Mouse (Mus musculus) neural tube, embryonic 14.5 days (tissue): ENCODE data around the gene Ets2. TPM values are rescaled to one million over a fixed set of nuclear protein-coding genes. Genes with fewer than 3 reads are reported as not detected.

ENCODE experiments used
- ATAC-seq: fragments of 200-750 bp; cut with Nextera tagmentation; 2 replicates; pipeline ENCODE4 v1.8.0; 2017; ENCODE audit warnings: low read depth, mild to moderate bottlenecking, moderate TSS enrichment, moderate library complexity
- H3K27ac ChIP-seq: fragments of 300-500 bp; sonication (generic); 2 replicates; pipeline ENCODE4 v1.5.1; 2014; ENCODE audit warnings: low read depth, mild to moderate bottlenecking, control low read depth, low read length, moderate library complexity, mixed read lengths
- H3K27me3 ChIP-seq: fragments of 300-500 bp; sonication (generic); 2 replicates; pipeline ENCODE4 v1.6.1; 2014; ENCODE audit warnings: low read length; ENCODE audit not compliant: control insufficient read depth, insufficient read depth
- H3K36me3 ChIP-seq: fragments of 300-500 bp; sonication (generic); 2 replicates; pipeline ENCODE4 v1.6.1; 2014; ENCODE audit warnings: low read length, mixed read lengths; ENCODE audit not compliant: control insufficient read depth, insufficient read depth
- H3K4me1 ChIP-seq: fragments of 300-500 bp; sonication (generic); 2 replicates; pipeline ENCODE4 v1.6.1; 2014; ENCODE audit warnings: low read length; ENCODE audit not compliant: control insufficient read depth, insufficient read depth
- H3K4me2 ChIP-seq: fragments of 300-500 bp; sonication (generic); 2 replicates; pipeline ENCODE4 v1.6.1; 2014; ENCODE audit warnings: mild to moderate bottlenecking, low read depth, low read length, control low read depth
- H3K4me3 ChIP-seq: fragments of 300-500 bp; sonication (generic); 2 replicates; pipeline ENCODE4 v1.5.1; 2014; ENCODE audit warnings: low read depth, low read length, control low read depth, mixed read lengths
- H3K9ac ChIP-seq: fragments of 300-500 bp; sonication (generic); replicated peaks from 2 replicates; pipeline ENCODE4 v1.6.1; 2014; ENCODE audit warnings: low read depth, mild to moderate bottlenecking, control low read depth, low read length, mixed read lengths
- H3K9me3 ChIP-seq: fragments of 300-500 bp; sonication (generic); 2 replicates; pipeline ENCODE4 v1.6.1; 2016; ENCODE audit warnings: low read length; ENCODE audit not compliant: control insufficient read depth
- WGBS: fragments of 180-500 bp; shearing (Covaris S2); extraction: QIAGEN DNeasy Blood & Tissue Kit; methylation state at CpG from one replicate; pipeline ENCODE4 v1.1.7; 2014; 5-methylcytosine and 5-hydroxymethylcytosine counted together
- polyA plus RNA-seq: library from polyadenylated mRNA; unstranded; fragments of >200 nt; fragmentation: Nextera tagmentation; extraction: Ambion mirVana; gene quantifications from 2 replicates; pipeline ENCODE4 v1.2.1, GENCODE M21; 2014

Gene Ets2
- polyA plus RNA-seq, 1 experiment from 2014 or later: 21.4 TPM

DNA sequence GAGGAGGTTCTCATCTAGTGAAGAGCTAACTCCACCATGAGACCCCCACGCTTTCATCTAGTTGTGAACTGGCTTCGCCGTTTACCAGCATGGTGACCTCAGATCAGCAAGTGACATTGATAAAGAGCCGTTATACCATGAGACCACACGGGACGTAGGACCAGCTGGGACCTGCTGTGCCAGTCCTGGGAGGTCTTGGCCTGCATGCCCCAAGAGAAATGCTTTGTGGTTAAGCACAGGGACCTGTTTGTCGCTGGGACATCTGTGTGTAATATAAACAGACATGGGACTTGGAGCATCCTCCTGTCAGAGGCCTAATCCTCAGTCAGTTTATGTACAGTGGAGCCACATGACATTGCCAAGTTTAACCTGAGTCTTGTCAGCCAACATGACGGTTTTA, 18.7 kb downstream of the Ets2 start:
- ATAC-seq: no peak
- Histone ChIP-seq H3K36me3 (peaks cover 44% of the 10 kb centered on the region), H3K9ac (no peak overlapping the region)

DNA sequence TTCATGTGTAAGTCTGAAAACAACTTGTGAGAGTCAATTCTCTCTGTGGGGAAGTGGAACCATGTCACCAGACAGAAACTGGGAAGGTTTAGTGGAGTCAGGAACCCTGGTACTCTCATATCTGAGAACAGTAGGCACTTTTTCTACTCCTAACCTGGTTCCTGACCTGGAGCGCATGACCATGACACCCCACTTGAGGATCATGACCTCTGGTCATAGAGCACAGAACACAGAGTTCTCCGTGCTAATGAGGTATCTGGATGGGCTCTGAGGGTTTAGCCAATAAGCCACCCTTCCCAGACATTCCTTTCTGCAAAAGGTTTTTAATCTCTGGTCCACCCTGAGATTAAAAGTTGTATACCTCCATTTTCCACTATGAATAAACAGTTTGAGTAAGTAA, 22.4 kb downstream of the Ets2 start:
- no peak overlapping the region for H3K4me2 ChIP-seq
- H3K27ac ChIP-seq: no peak overlapping the region
- ATAC-seq: no peak
- no peak overlapping the region for H3K9ac ChIP-seq
- H3K4me1 ChIP-seq: no peaks in the 10 kb centered on the region
- no peaks in the 10 kb centered on the region for H3K9me3 ChIP-seq
- H3K36me3 ChIP-seq: peaks cover 13% of the 10 kb centered on the region
- H3K4me3 ChIP-seq: no peak overlapping the region
- WGBS: 93% methylated on average over 2 of the region's 2 CpGs
- H3K27me3 ChIP-seq: no peaks in the 10 kb centered on the region

More for the DNA sequence above, 18.7 kb downstream of the Ets2 start:
- H3K27me3 ChIP-seq: no peaks in the 10 kb centered on the region
- no peak overlapping the region for H3K27ac ChIP-seq
- no peaks in the 10 kb centered on the region for H3K9me3 ChIP-seq
- no peaks in the 10 kb centered on the region for H3K4me1 ChIP-seq
- no peak overlapping the region for H3K4me2 ChIP-seq
- no peak overlapping the region for H3K4me3 ChIP-seq
- WGBS: 92% methylated on average over 8 of the region's 8 CpGs

DNA sequence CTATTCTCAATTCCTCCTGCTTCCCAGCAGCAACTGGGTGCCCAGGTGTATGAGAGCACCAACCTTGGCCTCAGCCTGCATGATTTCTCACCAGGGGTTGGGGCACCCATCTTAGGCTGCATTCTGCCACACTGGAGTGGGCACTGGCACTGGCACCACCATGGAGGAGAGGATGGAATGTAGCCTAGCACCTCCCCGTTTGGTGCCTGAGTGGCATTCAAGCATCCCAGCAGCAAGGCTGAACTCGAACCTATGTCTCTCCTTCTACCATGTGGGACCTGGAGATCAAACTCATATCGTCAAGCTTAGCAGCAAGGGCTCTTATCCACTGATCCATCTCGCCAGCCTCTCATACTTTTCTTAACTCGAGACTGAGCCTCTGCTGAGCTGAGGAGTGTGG, 22.9 kb downstream of the Ets2 start:
- 91% methylated on average over 5 of the region's 5 CpGs for WGBS

DNA sequence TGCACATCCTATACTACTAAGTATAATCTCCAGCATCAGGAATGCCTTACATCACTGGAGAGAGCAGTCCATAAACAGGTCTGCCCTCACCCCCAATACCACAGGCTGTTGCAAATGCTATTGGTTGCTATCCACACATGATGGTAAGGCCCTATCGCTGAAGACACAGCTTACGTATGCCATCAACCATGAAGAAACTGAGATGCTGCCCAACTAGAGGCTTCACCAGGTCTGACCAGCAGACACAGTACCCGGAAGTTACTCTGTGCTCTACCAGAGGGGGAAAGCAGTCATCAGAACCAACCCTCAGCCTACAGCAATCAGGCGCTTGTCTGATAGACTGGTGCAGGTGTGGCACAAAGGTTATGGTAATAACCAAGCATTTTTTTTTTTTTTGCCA, 24.9 kb downstream of the Ets2 start:
- no peaks in the 10 kb centered on the region for H3K36me3 ChIP-seq
- H3K9me3 ChIP-seq: no peaks in the 10 kb centered on the region
- ATAC-seq: no peak
- no peak overlapping the region for H3K4me3 ChIP-seq
- no peaks in the 10 kb centered on the region for H3K27me3 ChIP-seq
- H3K4me2 ChIP-seq: no peak overlapping the region
- H3K27ac ChIP-seq: no peak overlapping the region
- no peak overlapping the region for H3K9ac ChIP-seq
- 94% methylated on average over 4 of the region's 4 CpGs for whole genome bisulfite sequencing
- H3K4me1 ChIP-seq: no peaks in the 10 kb centered on the region

More for the DNA sequence above, 22.9 kb downstream of the Ets2 start:
- Histone ChIP-seq H3K4me3 (no peak overlapping the region), H3K27ac (no peak overlapping the region), H3K9ac (no peak overlapping the region), H3K4me1 (no peaks in the 10 kb centered on the region), H3K36me3 (peaks cover 9% of the 10 kb centered on the region; the same call in 1 of the 2 replicates), H3K9me3 (no peaks in the 10 kb centered on the region), H3K4me2 (no peak overlapping the region), H3K27me3 (no peaks in the 10 kb centered on the region)
- no peak for ATAC-seq

DNA sequence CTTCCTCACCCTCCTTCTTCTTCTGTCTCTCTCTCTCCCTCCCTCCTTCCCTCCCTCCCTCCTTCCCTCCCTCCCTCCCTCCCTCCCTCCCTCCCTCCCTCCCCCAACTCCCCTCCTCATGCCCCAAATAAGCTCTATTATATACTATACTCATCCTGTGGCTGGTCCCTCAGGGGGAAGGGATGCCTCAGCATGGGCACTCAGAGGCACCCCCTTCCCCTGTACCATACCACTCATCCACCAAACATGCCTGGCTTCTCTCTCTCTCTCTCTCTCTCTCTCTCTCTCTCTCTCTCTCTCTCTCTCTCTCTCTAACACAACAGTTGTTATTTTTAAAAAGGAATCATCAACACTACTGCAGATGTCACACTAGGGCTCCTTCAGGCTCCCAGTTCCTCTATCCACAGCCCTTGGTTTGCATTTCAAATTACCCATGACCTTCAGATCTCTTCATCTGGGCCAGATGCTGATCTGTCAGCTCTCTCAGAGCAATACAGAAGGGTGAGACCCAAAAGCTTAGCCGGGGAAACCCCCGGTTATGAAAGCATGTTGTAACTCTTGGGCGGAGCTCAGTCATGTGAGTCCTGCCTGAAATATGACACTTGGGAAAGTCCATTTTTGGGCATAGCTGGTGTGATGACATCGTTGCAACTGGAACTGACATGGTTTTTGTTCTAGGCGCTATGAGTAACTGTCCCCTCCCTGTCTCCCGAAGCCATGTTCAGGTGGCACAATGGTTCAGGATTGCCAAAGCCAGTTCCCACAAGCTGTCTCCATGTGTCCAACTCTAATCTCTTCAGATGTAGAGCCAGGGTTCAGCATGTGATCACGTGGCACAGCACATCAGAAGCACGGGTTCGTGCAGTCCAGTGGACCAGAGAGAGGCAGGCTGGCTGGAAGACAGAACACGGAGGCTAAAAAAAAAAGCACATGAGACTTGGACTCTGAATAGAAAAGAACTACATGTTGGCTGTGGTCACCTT, 26.9 kb downstream of the Ets2 start:
- no peak overlapping the region for H3K9ac ChIP-seq

DNA sequence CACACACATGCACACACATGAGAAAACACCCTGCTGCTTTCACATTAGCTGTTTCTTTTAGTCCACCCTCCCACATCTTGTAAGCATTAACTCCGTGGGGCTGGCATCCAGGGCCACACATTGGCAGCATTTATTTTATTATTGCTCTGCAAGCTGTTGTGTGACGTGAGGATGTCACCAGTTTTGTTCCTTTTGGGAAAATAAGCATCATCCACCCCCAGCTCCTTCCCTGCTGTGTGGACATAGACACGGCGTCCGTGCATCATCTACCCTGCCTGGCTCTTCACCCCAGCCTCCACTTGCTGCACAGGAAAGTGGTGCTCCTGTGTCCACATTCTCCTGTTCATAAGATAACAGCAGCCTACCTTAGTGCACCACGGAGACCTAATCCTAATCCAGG, 27.9 kb downstream of the Ets2 start:
- H3K9me3 ChIP-seq: no peaks in the 10 kb centered on the region
- H3K4me3 ChIP-seq: no peak overlapping the region
- no peak for ATAC-seq
- no peak overlapping the region for H3K4me2 ChIP-seq
- 77% methylated on average over 6 of the region's 6 CpGs for WGBS
- no peak overlapping the region for H3K27ac ChIP-seq
- H3K9ac ChIP-seq: no peak overlapping the region
- H3K36me3 ChIP-seq: no peaks in the 10 kb centered on the region
- no peaks in the 10 kb centered on the region for H3K27me3 ChIP-seq
- no peaks in the 10 kb centered on the region for H3K4me1 ChIP-seq

More for the DNA sequence above, 26.9 kb downstream of the Ets2 start:
- H3K4me3 ChIP-seq: no peak overlapping the region
- ATAC-seq: no peak
- no peaks in the 10 kb centered on the region for H3K4me1 ChIP-seq
- H3K4me2 ChIP-seq: no peak overlapping the region
- 77% methylated on average over 10 of the region's 10 CpGs for WGBS
- no peak overlapping the region for H3K27ac ChIP-seq
- no peaks in the 10 kb centered on the region for H3K27me3 ChIP-seq
- H3K36me3 ChIP-seq: no peaks in the 10 kb centered on the region
- no peaks in the 10 kb centered on the region for H3K9me3 ChIP-seq

DNA sequence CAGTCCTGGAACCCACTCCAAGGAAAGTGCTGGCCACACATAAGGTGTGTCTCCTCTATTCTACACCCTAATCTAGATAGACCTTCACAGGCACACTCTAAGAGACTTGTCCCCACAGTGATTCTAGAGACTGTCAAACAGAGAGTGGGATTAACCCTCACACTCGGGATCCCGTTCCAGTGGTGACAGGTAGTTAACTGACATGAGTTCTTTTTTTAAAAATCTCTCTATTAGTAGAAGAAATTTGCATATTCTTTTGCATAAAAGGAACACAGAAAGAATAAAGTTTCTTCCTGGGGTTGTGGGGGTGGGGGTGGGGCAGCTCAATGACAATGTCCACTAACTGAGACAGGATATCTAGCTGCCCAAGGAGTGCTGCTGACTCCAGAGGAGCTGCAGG, 32.9 kb downstream of the Ets2 start:
- 91% methylated on average over 2 of the region's 2 CpGs for WGBS

DNA sequence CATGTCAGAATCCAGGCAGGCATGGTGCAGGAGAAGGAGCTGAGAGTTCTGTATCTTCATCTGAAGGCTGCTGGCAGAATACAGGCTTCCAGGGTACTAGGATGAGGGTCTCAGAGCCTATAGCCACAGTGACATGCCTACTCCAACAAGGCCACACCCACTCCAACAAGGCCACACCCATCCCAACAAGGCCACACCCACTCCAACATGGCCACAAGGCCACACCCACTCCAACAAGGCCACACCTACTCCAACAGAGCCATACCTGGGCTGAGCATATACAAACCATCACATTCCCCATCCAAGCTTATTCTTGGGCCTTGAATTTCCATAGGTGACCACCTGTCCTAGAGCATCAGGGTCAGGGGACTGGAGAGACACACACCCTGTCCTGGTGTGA, 34.2 kb downstream of the Ets2 start:
- H3K4me3 ChIP-seq: no peak overlapping the region

More for the DNA sequence above, 32.9 kb downstream of the Ets2 start:
- ATAC-seq: no peak
- no peaks in the 10 kb centered on the region for H3K27me3 ChIP-seq
- no peaks in the 10 kb centered on the region for H3K4me1 ChIP-seq
- H3K27ac ChIP-seq: no peak overlapping the region
- H3K4me2 ChIP-seq: no peak overlapping the region
- H3K4me3 ChIP-seq: no peak overlapping the region
- no peaks in the 10 kb centered on the region for H3K36me3 ChIP-seq
- H3K9me3 ChIP-seq: no peaks in the 10 kb centered on the region
- H3K9ac ChIP-seq: no peak overlapping the region

DNA sequence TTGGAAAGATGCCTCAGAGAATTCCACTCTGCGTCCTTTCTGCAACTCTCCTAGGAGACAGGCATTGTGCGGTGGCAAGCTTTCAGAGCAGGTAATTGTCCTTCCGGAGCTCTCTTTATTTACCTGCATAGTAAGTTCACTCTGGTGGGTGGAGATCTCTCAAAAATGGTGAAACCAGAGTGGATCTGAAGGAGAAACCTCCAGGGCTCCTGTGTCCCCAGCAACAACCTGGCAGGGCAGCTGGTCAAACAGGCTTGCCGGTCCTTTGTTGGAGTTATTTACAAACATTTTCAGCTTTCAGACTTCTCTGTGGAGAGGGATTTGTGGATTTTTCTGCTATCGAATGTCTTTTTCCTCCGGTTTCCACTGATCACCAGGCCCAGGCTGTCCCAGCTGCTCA, 34.6 kb downstream of the Ets2 start:
- no peak overlapping the region for H3K4me2 ChIP-seq
- no peaks in the 10 kb centered on the region for H3K36me3 ChIP-seq
- H3K9ac ChIP-seq: no peak overlapping the region
- no peaks in the 10 kb centered on the region for H3K4me1 ChIP-seq
- H3K27ac ChIP-seq: no peak overlapping the region
- H3K27me3 ChIP-seq: no peaks in the 10 kb centered on the region
- no peak overlapping the region for H3K4me3 ChIP-seq
- no peaks in the 10 kb centered on the region for H3K9me3 ChIP-seq
- ATAC-seq: no peak
- WGBS: 91% methylated on average over 6 of the region's 6 CpGs

More for the DNA sequence above, 34.2 kb downstream of the Ets2 start:
- Histone ChIP-seq H3K27me3 (no peaks in the 10 kb centered on the region), H3K27ac (no peak overlapping the region), H3K4me2 (no peak overlapping the region), H3K9me3 (no peaks in the 10 kb centered on the region), H3K9ac (no peak overlapping the region), H3K4me1 (no peaks in the 10 kb centered on the region), H3K36me3 (no peaks in the 10 kb centered on the region)
- no peak for ATAC-seq
